Mouse (Mus musculus) ES-Bruce4 (cell line): ENCODE measurements around the gene Calb2. TPM values are rescaled to one million over a fixed set of nuclear protein-coding genes. Genes with fewer than 3 reads are reported as not detected.

Source experiments
- H3K27ac ChIP-seq: 2 replicates; pipeline ENCODE4 v1.5.1; 2012; ENCODE audit warnings: low read length, inconsistent platforms; ENCODE audit not compliant: insufficient read depth
- H3K27me3 ChIP-seq: 2 replicates; pipeline ENCODE4 v1.6.1; 2012; ENCODE audit warnings: mild to moderate bottlenecking, low read length, inconsistent platforms; ENCODE audit not compliant: control insufficient read depth, poor library complexity, insufficient read depth, severe bottlenecking
- H3K36me3 ChIP-seq: 2 replicates; pipeline ENCODE4 v1.6.1; 2012; ENCODE audit warnings: inconsistent platforms, mild to moderate bottlenecking, low read length, moderate library complexity; ENCODE audit not compliant: control insufficient read depth, poor library complexity, insufficient read depth, severe bottlenecking
- H3K4me1 ChIP-seq: one replicate; pipeline ENCODE4 v1.8.1; 2011; ENCODE audit warnings: low read length; ENCODE audit not compliant: control insufficient read depth, insufficient read depth
- H3K4me3 ChIP-seq: 2 replicates; pipeline ENCODE4 v1.5.1; 2011; ENCODE audit warnings: low read depth, mild to moderate bottlenecking, low read length
- H3K9ac ChIP-seq: 2 replicates; pipeline ENCODE4 v1.6.1; 2012; ENCODE audit warnings: low read depth, mild to moderate bottlenecking, inconsistent platforms; ENCODE audit not compliant: poor library complexity, severe bottlenecking
- H3K9me3 ChIP-seq: replicated peaks from 2 replicates; pipeline ENCODE4 v1.6.1; 2012; ENCODE audit warnings: mild to moderate bottlenecking, low read length, inconsistent platforms; ENCODE audit not compliant: control insufficient read depth, poor library complexity, insufficient read depth, severe bottlenecking
- CTCF ChIP-seq: IDR thresholded peaks from one replicate; pipeline ENCODE4 v1.8.1; 2011; ENCODE audit warnings: low read depth, low read length
- EP300 ChIP-seq: IDR thresholded peaks from 2 replicates; pipeline ENCODE4 v1.6.1; 2011; ENCODE audit warnings: low read depth, low read length; ENCODE audit not compliant: insufficient read depth
- POLR2A ChIP-seq: IDR thresholded peaks from one replicate; pipeline ENCODE4 v1.8.1; 2011; ENCODE audit warnings: low read length; ENCODE audit not compliant: insufficient read depth
- polyA plus RNA-seq: library from polyadenylated mRNA; stranded (reverse); fragments of >200 nt; gene quantifications from 2 replicates; pipeline ENCODE4 v1.2.4, GENCODE M21; 2011; ENCODE audit warnings: low read depth; ENCODE audit not compliant: missing spikeins, insufficient read depth, insufficient read length

The Calb2 gene
- polyA plus RNA-seq, 1 experiment: 0.84 TPM

DNA sequence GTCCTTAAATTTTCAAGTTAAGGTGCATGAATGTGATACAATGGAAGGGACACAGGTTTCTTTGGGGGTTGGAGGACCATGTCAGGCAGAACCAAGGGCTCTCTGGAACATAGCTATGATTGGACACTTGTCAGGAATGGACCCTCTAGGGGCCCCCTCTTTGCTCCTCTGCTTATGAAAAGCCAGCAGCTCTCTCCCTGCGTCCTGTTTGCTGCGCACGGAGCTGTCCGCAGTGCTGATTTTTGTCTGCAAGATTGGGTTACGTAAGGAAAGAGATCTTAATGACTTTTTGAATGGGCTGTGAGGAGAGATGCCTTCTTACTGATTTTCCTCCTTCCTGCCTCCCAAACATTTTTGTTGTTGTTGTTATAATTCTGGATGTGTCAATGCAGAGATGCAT is 28.7 kb upstream of the Calb2 start:
- no peaks in the 10 kb centered on the region for H3K27me3 ChIP-seq
- H3K9ac ChIP-seq: no peak overlapping the region
- no peaks in the 10 kb centered on the region for H3K36me3 ChIP-seq

GRCm38 (mm10) chr8:110188961-110189750 is 21.1 kb upstream of the Calb2 start:
- Histone ChIP-seq H3K9me3 (no peaks in the 10 kb centered on the region), H3K27me3 (no peaks in the 10 kb centered on the region), H3K27ac (no peak overlapping the region), H3K36me3 (no peaks in the 10 kb centered on the region), H3K4me3 (no peak overlapping the region), H3K4me1 (no peaks in the 10 kb centered on the region), H3K9ac (no peak overlapping the region)
- TF ChIP-seq POLR2A: no peak
- TF ChIP-seq EP300: no peak
- no peak for TF ChIP-seq CTCF

More for the DNA sequence above, 28.7 kb upstream of the Calb2 start:
- no peak overlapping the region for H3K4me3 ChIP-seq
- no peaks in the 10 kb centered on the region for H3K9me3 ChIP-seq
- H3K4me1 ChIP-seq: no peaks in the 10 kb centered on the region
- TF ChIP-seq CTCF (no peak), EP300 (no peak)
- no peak overlapping the region for H3K27ac ChIP-seq

- Histone ChIP-seq H3K4me3 (no peak overlapping the region), H3K4me1 (no peaks in the 10 kb centered on the region), H3K27me3 (no peaks in the 10 kb centered on the region), H3K9me3 (no peaks in the 10 kb centered on the region), H3K9ac (no peak overlapping the region), H3K36me3 (no peaks in the 10 kb centered on the region), H3K27ac (no peak overlapping the region)
- TF ChIP-seq POLR2A (no peak), CTCF (no peak), EP300 (no peak)
Measured at GRCm38 (mm10) chr8:110185538-110185937, 17.5 kb upstream of the Calb2 start.

DNA sequence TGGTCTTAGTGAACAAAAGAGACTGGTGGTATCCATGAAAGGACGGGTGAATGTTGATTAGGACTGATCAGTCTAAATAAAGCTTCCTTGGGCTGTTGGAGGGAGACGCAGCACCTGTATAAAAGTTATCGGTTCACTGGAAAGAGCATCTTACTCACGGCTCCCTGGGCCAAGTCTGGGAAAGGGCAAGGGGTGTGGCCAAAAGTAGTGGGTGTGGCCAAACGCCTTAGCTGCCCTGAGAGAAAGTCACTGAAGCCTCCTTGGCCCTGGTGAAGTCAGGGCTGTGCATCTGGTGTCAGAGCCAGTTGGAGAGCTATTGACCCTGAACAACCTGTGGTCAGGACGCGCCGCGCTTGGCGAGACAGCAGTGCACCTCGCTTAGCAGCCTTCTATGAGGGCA is 15.7 kb upstream of the Calb2 start:
- Histone ChIP-seq H3K36me3 (no peaks in the 10 kb centered on the region), H3K27me3 (no peaks in the 10 kb centered on the region), H3K9me3 (no peaks in the 10 kb centered on the region), H3K4me1 (no peaks in the 10 kb centered on the region), H3K4me3 (no peak overlapping the region), H3K27ac (no peak overlapping the region), H3K9ac (no peak overlapping the region)
- no peak for TF ChIP-seq CTCF
- no peak for TF ChIP-seq POLR2A
- TF ChIP-seq EP300: no peak

GRCm38 (mm10) chr8:110182735-110183367 is 14.8 kb upstream of the Calb2 start:
- H3K27me3 ChIP-seq: no peaks in the 10 kb centered on the region
- no peak overlapping the region for H3K27ac ChIP-seq
- no peaks in the 10 kb centered on the region for H3K9me3 ChIP-seq
- no peaks in the 10 kb centered on the region for H3K4me1 ChIP-seq
- TF ChIP-seq EP300: no peak
- TF ChIP-seq POLR2A: no peak
- TF ChIP-seq CTCF: no peak
- H3K9ac ChIP-seq: no peak overlapping the region
- no peak overlapping the region for H3K4me3 ChIP-seq
- H3K36me3 ChIP-seq: no peaks in the 10 kb centered on the region

GRCm38 (mm10) chr8:110177359-110178155 is 9.5 kb upstream of the Calb2 start:
- TF ChIP-seq CTCF: no peak
- H3K27me3 ChIP-seq: no peaks in the 10 kb centered on the region
- no peaks in the 10 kb centered on the region for H3K4me1 ChIP-seq
- no peak overlapping the region for H3K27ac ChIP-seq
- no peak overlapping the region for H3K4me3 ChIP-seq
- H3K36me3 ChIP-seq: no peaks in the 10 kb centered on the region
- H3K9ac ChIP-seq: no peak overlapping the region
- H3K9me3 ChIP-seq: no peaks in the 10 kb centered on the region
